Mouse (Mus musculus) neural tube, embryonic 13.5 days (tissue): ENCODE data around the gene H6pd. TPM values are rescaled to one million over a fixed set of nuclear protein-coding genes. Genes with fewer than 3 reads are reported as not detected.
"Not testable (repeated sequence)": the region's sequence is repeated elsewhere in the genome, so short reads cannot be mapped to it uniquely, and the experiment has no call there.

Source experiments
- ATAC-seq: fragments of 200-750 bp; cut with Nextera tagmentation; 2 replicates; pipeline ENCODE4 v1.8.0; 2017; ENCODE audit warnings: low read depth, mild to moderate bottlenecking, moderate TSS enrichment, moderate library complexity
- H3K27ac ChIP-seq: fragments of 300-500 bp; sonication (generic); replicated peaks from 2 replicates; pipeline ENCODE4 v1.5.1; 2015; ENCODE audit warnings: moderate library complexity, mild to moderate bottlenecking, inconsistent platforms
- H3K27me3 ChIP-seq: fragments of 300-500 bp; sonication (generic); 2 replicates; pipeline ENCODE4 v1.6.1; 2015; ENCODE audit warnings: mild to moderate bottlenecking, inconsistent platforms
- H3K36me3 ChIP-seq: fragments of 300-500 bp; sonication (generic); 2 replicates; pipeline ENCODE4 v1.6.1; 2015; ENCODE audit warnings: mild to moderate bottlenecking, inconsistent platforms
- H3K4me1 ChIP-seq: fragments of 300-500 bp; sonication (generic); replicated peaks from 2 replicates; pipeline ENCODE4 v1.6.1; 2015; ENCODE audit warnings: inconsistent platforms
- H3K4me2 ChIP-seq: fragments of 300-500 bp; sonication (generic); 2 replicates; pipeline ENCODE4 v1.6.1; 2015; ENCODE audit warnings: inconsistent platforms, mild to moderate bottlenecking, moderate library complexity
- H3K4me3 ChIP-seq: fragments of 300-500 bp; sonication (generic); 2 replicates; pipeline ENCODE4 v1.5.1; 2015; ENCODE audit warnings: mild to moderate bottlenecking, inconsistent platforms
- H3K9ac ChIP-seq: fragments of 300-500 bp; sonication (generic); 2 replicates; pipeline ENCODE4 v1.6.1; 2015; ENCODE audit warnings: moderate library complexity, mild to moderate bottlenecking, inconsistent platforms
- H3K9me3 ChIP-seq: fragments of 300-500 bp; sonication (generic); 2 replicates; pipeline ENCODE4 v1.6.1; 2016; ENCODE audit warnings: inconsistent platforms
- WGBS: fragments of 180-500 bp; shearing (Covaris S2); methylation state at CpG from one replicate; pipeline ENCODE4 v1.1.7; 2015; 5-methylcytosine and 5-hydroxymethylcytosine counted together
- polyA plus RNA-seq: library from polyadenylated mRNA; unstranded; fragments of >200 nt; fragmentation: Nextera tagmentation; extraction: Ambion mirVana; gene quantifications from 2 replicates; pipeline ENCODE4 v1.2.1, GENCODE M21; 2015

The H6pd gene
- 3.5 and 4.5 TPM in 2 replicates for polyA plus RNA-seq

DNA sequence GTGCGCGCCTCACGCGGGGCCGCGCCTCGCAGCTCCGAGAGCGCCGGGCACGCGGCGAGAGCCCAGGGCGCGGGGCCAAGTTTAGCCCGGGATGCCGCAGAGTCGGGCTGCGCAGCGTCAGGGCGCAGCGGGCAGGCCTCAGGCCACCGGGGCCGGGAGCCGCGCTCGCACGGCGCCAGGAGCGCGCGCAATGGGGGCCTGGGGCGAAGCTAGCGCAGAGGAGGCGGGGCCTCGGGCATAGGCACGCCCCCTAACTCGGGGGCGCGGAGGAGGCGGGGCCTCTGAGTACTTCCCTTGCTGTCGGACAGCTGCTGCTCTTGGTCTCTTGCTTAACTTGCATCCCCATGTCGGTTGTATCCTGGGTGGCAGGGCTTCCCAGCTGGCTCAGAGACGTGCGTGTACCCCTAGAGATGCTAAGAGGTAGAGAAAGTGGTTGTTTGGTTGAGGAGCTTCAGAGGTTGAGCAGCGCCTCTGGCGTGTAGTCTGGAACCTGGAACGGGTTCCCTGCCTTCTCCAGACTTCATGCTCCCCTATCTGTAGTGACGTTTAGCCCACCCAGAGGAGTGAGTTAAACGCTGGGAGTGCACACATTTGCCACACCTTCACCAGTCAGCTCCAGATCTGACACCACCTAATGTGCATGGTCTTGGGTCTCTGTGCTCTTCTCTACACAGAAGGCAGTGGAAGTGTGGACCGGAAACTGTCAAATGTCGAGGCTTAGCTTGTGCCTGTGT lies at the start of gene H6pd:
TSS of gene H6pd (minus strand) at position 171 of the 734 bp plus-strand sequence.
- Histone ChIP-seq H3K4me3 (peak within 1 kb of the TSS; percentile 57), H3K4me1 (peaks cover 13% of the 10 kb centered on the region; the same call in 1 of the 2 replicates), H3K27ac (peak within 1 kb of the TSS; percentile 90), H3K36me3 (no peaks in the 10 kb centered on the region), H3K9ac (peak within 1 kb of the TSS; percentile 77), H3K27me3 (no peaks in the 10 kb centered on the region), H3K9me3 (no peaks in the 10 kb centered on the region), H3K4me2 (peak within 1 kb of the TSS; percentile 63)
- 7% methylated on average over 47 of the region's 52 CpGs for WGBS
- ATAC-seq: peak; percentile 87

DNA sequence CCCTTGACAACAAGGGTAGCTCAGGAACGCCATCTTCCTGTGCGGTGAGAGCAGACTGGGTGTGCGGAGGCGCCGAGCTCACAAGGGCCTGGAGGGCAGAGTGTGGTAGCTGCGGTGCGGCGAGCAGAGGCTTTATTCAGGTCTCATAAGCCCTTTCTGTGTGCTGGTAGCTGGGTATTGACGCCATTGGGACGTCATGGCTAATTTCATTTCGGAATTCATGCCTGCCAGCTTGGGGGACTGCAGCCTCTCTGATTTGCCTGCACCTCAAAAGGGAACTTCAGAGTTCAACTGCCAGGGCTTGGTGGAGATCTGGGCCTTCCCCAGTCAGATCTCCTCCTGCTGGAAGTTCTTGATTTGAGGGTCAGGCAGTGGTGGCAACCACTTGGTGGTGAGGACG lies 48.9 kb upstream of the H6pd start:
- H3K9me3 ChIP-seq: no peaks in the 10 kb centered on the region
- ATAC-seq: no peak
- no peaks in the 10 kb centered on the region for H3K36me3 ChIP-seq
- no peak overlapping the region for H3K4me2 ChIP-seq
- no peaks in the 10 kb centered on the region for H3K27me3 ChIP-seq
- H3K4me1 ChIP-seq: 0 out of 2 replicates have a peak, but pooled peaks cover 4% of the 10 kb centered on the region
- H3K4me3 ChIP-seq: no peak overlapping the region
- no peak overlapping the region for H3K27ac ChIP-seq
- H3K9ac ChIP-seq: no peak overlapping the region
- WGBS: 91% methylated on average over 12 of the region's 12 CpGs

DNA sequence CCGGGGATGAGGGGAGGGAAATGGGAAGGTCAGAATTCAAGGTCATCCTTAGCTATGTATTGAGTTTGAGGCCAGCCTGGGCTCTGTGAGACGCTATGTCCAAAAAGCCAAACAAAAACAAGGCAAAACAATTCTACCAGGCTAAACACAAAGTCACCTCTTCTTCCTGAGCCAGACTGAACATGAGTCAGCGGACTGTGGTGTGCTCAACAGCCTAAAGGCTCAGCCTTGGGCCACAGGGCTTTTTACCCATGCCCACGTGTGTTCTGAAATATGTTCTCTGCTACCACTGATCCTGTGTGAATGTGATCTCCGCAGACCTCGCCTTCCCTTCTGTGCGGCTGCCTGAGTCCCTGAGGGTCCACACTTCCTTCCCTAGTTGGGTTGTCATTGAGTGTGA lies 47.3 kb upstream of the H6pd start:
- Histone ChIP-seq H3K4me2 (no peak overlapping the region), H3K9ac (no peak overlapping the region), H3K36me3 (no peaks in the 10 kb centered on the region), H3K4me1 (0 out of 2 replicates have a peak, but pooled peaks cover 4% of the 10 kb centered on the region), H3K27me3 (peaks cover 9% of the 10 kb centered on the region), H3K27ac (no peak overlapping the region), H3K9me3 (no peaks in the 10 kb centered on the region), H3K4me3 (no peak overlapping the region)
- WGBS: 87% methylated on average over 7 of the region's 7 CpGs
- no peak for ATAC-seq

DNA sequence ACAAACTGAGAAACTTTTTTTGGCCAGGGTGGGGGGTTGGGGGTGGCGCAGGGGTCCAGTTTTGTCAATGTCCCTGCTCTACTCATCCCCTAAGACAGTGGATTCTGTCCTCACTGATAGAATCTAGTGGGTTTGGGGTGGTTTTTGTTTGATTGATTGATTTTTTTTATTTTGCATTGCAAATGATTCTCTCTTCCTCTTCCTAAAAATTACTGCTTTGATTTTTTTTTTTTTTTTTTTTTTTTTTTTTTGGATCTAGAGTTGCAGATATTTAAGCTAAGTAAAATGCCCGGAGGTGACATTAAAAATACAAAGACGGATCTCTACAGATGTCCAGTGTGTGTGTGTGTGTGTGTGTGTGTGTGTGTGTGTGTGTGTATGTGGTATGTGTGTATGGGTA lies 43.6 kb upstream of the H6pd start:
- Histone ChIP-seq H3K36me3 (no peaks in the 10 kb centered on the region), H3K9ac (no peak overlapping the region), H3K4me3 (no peak overlapping the region), H3K4me2 (no peak overlapping the region), H3K9me3 (no peaks in the 10 kb centered on the region), H3K27ac (no peak overlapping the region), H3K4me1 (peaks cover 17% of the 10 kb centered on the region), H3K27me3 (peaks cover 47% of the 10 kb centered on the region)
- no peak for ATAC-seq
- WGBS: 94% methylated on average over 3 of the region's 3 CpGs

DNA sequence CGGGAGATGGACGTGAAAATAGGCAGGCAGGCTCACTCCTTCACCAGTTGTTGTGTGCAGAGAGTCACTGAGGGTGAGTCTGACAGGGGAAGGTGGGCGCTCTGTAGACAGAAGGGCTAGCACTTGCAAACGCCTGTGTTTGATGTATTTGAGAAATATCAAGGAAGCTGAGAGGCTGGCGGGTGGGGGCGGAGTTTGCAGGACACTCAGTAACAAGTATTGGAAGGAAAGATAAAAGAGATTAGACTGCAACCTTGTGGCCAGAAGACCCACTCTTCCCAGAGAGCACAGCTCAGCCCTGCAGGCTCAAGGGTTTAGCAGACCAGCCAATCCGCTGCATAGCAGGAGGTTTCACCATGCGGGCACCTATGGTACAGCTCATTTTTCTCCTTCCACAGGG lies 42.7 kb upstream of the H6pd start:
- Histone ChIP-seq H3K9ac (no peak overlapping the region), H3K4me1 (peaks cover 17% of the 10 kb centered on the region), H3K4me2 (no peak overlapping the region), H3K27ac (no peak overlapping the region), H3K4me3 (no peak overlapping the region), H3K27me3 (peaks cover 53% of the 10 kb centered on the region), H3K36me3 (no peaks in the 10 kb centered on the region), H3K9me3 (no peaks in the 10 kb centered on the region)
- 84% methylated on average over 8 of the region's 8 CpGs for WGBS
- ATAC-seq: no peak

DNA sequence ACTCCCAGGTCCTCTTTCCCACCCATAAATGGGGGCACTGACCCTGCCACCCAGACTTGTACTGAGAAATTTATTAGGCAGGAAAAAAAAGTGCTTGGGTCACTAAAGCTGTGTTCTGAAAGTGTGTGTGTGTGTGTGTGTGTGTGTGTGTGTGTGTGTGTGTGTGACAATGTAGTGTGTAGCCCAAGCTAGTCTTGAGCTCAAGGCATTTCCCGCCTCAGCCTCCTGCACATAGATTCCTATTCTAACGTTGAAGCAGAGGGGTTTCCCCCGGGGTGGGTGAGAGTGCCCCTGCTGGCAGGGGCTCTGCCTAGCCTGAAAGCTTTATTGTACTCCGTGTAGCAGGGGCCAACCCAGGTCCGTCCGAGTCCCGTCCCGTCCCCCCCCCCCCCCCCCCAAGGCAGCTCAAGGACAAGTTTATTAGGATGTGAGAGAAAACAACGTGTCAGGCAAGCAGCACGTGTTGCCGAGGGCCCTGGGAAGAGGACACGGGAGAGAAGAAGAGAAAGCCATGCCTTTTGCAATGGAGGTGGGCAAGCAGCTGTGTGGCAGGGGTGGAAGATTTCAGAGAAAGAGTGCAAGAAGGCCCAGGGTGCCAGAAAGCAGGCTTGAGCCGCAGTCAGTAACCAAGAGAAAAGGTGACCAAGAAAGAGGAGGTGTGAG lies 40.9 kb upstream of the H6pd start:
- Histone ChIP-seq H3K36me3 (no peaks in the 10 kb centered on the region), H3K9me3 (no peaks in the 10 kb centered on the region), H3K27ac (no peak overlapping the region), H3K27me3 (peaks cover 71% of the 10 kb centered on the region), H3K4me1 (peaks cover 17% of the 10 kb centered on the region), H3K4me2 (0 out of 2 replicates have a peak overlapping the region, but pooled peaks have one; percentile 67), H3K4me3 (no peak overlapping the region), H3K9ac (no peak overlapping the region)
- WGBS: 24% methylated on average over 13 of the region's 13 CpGs
- ATAC-seq: no peak

DNA sequence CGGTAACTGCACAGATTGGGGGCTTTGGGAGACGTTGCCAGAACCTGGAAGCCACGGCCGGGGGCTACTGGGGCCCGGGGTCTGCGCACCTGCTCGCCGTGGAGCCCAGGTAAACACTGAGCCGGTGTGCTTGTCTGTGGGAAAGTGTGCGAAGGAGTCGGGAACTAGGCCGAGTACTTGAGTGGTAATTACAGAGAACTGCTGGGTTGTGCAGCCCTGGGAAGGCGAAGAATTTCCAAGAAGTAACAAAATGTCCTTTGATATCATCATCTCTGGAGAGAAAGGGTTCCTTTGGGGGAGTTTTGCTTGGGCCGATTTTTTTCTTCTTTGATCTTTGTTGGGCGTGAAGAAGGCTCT lies 40.3 kb upstream of the H6pd start:
- 15% methylated on average over 15 of the region's 15 CpGs for WGBS
- no peak overlapping the region for H3K27ac ChIP-seq
- no peaks in the 10 kb centered on the region for H3K9me3 ChIP-seq
- no peak for ATAC-seq
- H3K27me3 ChIP-seq: peaks cover 75% of the 10 kb centered on the region
- peaks cover 17% of the 10 kb centered on the region for H3K4me1 ChIP-seq
- H3K4me2 ChIP-seq: peak overlapping the region; percentile 67
- no peaks in the 10 kb centered on the region for H3K36me3 ChIP-seq
- peak overlapping the region; percentile 39 for H3K4me3 ChIP-seq
- H3K9ac ChIP-seq: peak overlapping the region; percentile 55

DNA sequence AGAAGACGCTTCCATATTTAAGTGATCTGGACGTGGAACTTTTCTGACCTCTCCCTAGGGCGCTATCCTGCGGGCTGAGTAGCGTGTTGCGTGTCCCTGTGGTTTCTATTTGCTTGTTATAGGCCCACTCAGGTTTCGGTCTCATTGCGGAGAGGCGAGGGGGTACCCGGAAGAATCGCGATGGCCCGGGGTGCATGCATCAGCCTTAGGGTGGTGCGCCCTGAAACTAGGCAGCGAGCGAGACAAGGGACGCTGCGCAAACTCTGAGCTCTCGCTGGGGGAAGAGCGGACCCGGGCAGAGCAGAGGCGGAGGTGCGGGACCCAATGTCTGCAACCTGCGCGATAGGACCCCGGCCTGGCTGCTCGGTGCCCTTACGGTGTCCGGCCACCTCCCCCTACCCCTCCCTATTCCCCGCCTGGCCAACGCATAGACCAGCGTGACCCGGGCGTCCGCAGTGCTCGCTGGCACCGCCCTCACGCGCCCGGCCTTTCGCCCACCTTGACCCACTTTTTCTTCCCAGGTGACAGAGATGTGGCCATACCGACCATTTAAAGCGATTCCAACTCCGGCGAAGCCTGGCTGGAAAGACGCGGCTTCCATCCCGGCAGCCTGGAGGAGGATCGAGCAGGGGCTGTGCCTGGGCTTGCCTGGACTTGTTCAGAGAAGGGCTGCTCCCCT lies 39.8 kb upstream of the H6pd start:
- peak overlapping the region; percentile 67 for H3K4me2 ChIP-seq
- H3K27ac ChIP-seq: no peak overlapping the region
- no peaks in the 10 kb centered on the region for H3K36me3 ChIP-seq
- H3K4me3 ChIP-seq: peak overlapping the region; percentile 39
- H3K9me3 ChIP-seq: no peaks in the 10 kb centered on the region
- WGBS: under 1% methylated on average over 49 of the region's 49 CpGs
- no peak for ATAC-seq
- peak overlapping the region; percentile 55 for H3K9ac ChIP-seq
- peaks cover 75% of the 10 kb centered on the region for H3K27me3 ChIP-seq
- H3K4me1 ChIP-seq: peaks cover 17% of the 10 kb centered on the region

DNA sequence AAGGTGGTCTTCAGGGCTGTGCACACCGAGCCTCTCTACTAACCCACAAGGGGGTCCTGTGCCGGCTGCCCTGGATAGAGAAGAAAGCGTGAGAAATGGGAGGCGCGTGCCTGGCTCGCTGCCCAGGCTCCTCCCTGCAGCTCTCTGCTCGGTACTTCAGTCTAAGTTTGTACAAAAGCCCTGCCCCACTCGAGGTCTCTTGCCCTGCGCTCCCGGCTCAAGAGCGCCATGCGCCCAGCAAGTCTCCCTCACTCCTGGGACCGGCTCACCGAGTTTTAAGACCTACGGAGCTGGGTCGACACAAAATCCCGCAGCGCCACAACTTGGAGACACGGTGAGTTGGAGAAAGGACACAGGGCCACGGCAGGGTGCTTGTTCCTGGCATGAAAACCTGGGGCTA lies 39.2 kb upstream of the H6pd start:
- peak overlapping the region; percentile 67 for H3K4me2 ChIP-seq
- no peak overlapping the region for H3K27ac ChIP-seq
- H3K27me3 ChIP-seq: peaks cover 75% of the 10 kb centered on the region
- no peaks in the 10 kb centered on the region for H3K9me3 ChIP-seq
- peaks cover 17% of the 10 kb centered on the region for H3K4me1 ChIP-seq
- WGBS: under 1% methylated on average over 20 of the region's 20 CpGs
- H3K4me3 ChIP-seq: peak overlapping the region; percentile 39
- no peak overlapping the region; the same call in 1 of the 2 replicates for H3K9ac ChIP-seq
- peak; percentile 61 for ATAC-seq
- H3K36me3 ChIP-seq: no peaks in the 10 kb centered on the region

DNA sequence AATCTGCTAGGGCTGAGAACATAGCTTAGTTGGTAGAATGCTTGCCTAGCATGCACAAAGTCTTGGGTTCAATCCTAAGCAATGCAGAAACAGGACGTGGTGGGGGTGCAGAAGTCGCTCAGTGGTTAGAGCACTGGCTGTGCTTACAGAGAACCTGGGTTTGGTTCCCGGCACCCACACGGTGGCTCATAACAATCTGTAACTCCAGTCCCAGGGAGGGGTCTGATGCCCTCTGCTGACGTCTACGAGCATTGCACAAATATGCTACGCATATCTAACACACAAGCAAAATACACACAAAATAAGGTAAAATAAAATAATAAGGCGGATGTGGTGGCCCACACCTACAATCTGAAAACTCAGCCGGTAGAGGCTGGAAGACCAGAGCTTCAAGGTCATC lies 34.8 kb upstream of the H6pd start:
- Histone ChIP-seq H3K27me3 (peaks cover 40% of the 10 kb centered on the region), H3K4me2 (no peak overlapping the region), H3K9ac (no peak overlapping the region), H3K27ac (no peak overlapping the region), H3K9me3 (no peaks in the 10 kb centered on the region), H3K36me3 (no peaks in the 10 kb centered on the region), H3K4me3 (no peak overlapping the region), H3K4me1 (peaks cover 12% of the 10 kb centered on the region)
- ATAC-seq: no peak
- WGBS: 95% methylated on average over 9 of the region's 9 CpGs

DNA sequence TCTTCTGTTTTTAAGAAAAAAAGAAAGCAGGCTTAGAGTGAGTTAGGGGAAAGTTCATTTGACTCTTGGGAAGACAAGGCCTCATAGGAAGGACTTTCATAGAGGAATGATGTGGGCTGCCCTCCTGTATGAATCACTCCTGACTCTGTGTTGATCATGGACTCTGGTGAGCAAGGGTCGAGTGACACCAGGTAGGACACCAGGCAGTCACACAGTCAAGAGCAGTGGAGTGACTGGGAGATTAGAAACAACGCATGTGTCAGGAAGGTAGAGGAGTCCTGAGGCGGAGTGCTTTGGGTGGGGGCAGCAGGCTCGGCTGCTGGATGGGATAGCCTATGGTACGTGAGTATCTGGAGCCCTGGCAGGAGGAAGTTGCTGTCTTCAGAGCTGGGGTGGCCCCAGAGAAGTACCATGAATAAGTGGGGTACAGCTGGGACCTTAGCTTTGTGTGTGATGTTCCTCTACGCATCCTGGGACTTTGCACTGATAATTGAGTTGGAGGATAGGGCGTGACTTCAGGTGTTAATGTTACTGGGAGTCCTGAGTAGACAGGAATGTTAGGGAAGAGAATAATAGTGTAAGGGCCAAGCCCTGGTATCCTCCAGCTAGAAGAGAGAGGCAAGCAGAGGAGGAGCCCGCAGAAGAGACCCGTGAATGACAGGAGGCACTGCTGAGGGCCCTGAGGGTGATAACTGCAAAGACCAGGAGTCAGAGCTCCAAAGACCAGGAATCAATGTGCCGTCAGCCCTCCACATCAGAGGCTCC lies 32.7 kb upstream of the H6pd start:
- H3K27ac ChIP-seq: no peak overlapping the region
- H3K9me3 ChIP-seq: no peaks in the 10 kb centered on the region
- H3K36me3 ChIP-seq: no peaks in the 10 kb centered on the region
- ATAC-seq: no peak
- peaks cover 22% of the 10 kb centered on the region for H3K27me3 ChIP-seq
- H3K4me3 ChIP-seq: no peak overlapping the region
- no peak overlapping the region for H3K4me2 ChIP-seq
- H3K4me1 ChIP-seq: no peaks in the 10 kb centered on the region
- 86% methylated on average over 10 of the region's 10 CpGs for WGBS
- no peak overlapping the region for H3K9ac ChIP-seq

DNA sequence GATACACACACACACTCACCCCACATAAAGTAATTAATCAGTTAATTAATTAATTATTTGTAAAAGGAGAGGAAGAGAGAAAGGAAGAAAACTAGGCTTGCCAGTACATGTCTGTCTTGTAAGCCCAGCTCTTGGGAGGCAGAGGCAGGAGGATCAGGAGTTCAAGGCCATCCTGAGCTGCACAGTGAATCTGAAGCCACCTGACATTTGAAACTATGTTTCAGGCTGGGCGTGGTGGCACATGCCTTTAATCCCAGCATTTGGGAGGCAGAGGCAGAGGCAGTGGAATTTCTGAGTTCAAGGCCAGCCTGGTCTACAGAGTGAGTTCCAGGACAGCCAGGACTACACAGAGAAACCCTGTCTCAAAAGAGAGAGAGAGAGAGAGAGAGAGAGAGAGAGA lies 32.0 kb upstream of the H6pd start:
- not testable (repeated sequence) for H3K4me1 ChIP-seq, H3K4me2 ChIP-seq, ATAC-seq, H3K27ac ChIP-seq, H3K36me3 ChIP-seq, H3K9me3 ChIP-seq, H3K9ac ChIP-seq, H3K4me3 ChIP-seq
- WGBS: 85% methylated on average over 1 of the region's 1 CpGs
- peaks cover 20% of the 10 kb centered on the region for H3K27me3 ChIP-seq
